Mouse (Mus musculus) layer of hippocampus, adult 11-12 months (tissue): ENCODE results near the gene Sept3.

Experiments
- DNase-seq: peaks from one replicate; pipeline ENCODE4 v3.0.0; 2022; ENCODE audit warnings: low spot score

The Sept3 gene

DNA sequence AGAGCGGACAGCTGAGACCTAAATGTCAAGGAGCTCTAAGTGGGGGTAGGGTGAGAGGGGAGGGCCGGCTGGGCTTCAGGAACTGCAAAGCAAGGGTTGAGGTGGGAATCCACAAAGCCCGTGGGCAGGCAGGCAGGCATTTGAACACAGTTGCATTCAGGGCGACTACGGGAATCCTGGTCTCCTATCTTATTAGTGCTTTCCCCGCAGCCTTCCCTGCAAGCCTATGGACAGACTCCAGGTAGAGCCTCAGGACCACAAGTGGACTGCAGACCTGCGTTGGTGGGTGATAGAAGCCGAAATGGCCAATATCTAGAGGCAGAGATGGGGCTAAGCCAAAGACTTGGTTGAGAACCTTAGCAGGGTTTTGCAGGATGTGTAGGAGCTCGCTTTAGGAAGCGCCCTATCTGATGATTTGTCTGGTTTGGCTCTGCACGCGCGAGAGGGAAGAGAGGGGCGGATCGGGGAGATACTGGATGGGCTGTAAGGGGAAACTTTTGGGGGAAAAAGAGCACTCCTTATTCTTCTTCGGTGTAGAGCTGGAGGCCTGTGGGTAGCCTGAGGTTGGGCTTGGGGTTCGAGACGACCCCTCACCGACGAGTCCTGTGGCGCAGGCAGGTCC lies 65.8 kb downstream of the Sept3 start:
- DNase-seq: no peak

DNA sequence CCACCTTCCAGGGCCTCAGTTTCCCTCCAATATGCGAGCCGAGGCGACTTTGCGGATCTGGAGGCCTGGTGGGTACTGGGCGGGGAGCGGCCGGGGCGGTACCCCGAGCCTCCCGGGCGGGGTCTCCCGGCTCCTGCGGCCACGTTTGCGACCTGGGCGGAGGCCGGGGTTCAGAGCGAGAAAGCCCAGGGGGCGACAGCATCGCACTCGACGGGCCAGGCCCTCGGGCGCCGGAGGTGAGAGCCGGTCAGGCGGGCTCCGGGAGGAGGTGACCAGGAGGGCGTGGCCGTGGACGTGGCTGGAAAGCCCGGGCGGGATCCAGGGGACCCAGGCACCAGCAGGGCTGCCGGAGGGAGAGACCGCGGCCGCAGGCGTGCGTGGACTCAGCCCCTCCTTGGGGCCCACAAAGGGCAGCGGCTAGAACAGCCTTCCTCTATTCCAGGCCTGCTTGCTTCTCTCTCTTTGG lies 66.4 kb downstream of the Sept3 start:
- no peak for DNase-seq

DNA sequence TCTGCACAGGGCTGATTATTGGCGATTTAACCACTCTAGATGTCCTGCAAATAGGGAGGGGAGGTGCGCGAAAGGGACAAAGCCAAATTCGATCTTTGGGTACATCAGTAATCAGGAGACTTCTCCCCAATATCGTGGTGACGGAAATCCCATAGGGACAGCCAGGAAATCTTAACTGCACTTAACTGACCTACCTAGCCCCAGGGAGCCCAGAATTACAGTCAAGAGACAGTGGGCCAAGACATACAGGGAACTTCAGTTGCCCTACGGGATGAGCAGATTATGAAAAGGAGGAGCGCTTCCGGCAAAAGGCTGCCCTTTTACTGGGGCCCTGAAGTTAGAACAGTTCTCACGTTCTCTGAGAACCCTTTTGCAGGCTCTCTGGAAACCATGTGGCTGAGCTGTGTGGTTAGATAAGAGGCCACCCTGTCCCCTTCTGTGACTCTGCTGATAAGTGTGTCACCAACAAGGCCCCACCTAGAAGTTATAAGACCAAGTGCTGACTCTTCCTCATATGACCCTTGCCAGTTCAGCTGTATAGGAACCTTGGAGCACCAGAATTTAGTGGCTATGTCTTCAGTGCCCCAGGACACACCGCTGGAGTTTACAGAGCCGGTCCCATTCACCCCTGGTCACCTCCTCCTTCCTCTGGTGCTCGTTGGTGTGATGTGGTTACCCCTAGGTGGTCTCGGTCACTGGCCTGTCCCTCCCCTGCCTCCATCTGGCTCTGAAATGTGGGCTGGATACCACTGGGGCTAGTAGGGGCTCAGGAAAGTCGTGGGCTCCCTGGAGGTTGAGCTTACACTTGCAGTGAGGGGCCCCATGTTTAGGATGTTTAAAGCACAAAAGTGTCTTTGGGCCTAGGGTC lies 67.2 kb downstream of the Sept3 start:
- DNase-seq: no peak

DNA sequence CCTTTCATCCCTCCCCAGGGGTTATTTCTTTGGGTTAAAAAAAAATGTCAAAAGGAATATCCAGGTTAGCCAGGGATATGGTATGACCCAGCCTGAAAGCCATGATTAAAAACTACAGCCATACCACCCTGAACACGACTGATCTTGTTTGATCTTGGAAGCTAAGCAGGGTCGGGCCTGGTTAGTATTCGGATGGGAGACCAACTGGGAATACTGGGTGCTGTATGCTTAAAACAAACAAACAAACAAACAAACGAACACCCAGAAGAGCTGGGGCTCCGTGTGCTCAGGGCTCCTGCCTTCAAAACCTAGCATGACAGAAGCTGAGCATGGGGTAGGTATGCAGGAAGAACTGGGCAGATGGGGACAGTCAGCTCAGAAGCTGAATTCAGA lies 67.8 kb downstream of the Sept3 start:
- DNase-seq: no peak

DNA sequence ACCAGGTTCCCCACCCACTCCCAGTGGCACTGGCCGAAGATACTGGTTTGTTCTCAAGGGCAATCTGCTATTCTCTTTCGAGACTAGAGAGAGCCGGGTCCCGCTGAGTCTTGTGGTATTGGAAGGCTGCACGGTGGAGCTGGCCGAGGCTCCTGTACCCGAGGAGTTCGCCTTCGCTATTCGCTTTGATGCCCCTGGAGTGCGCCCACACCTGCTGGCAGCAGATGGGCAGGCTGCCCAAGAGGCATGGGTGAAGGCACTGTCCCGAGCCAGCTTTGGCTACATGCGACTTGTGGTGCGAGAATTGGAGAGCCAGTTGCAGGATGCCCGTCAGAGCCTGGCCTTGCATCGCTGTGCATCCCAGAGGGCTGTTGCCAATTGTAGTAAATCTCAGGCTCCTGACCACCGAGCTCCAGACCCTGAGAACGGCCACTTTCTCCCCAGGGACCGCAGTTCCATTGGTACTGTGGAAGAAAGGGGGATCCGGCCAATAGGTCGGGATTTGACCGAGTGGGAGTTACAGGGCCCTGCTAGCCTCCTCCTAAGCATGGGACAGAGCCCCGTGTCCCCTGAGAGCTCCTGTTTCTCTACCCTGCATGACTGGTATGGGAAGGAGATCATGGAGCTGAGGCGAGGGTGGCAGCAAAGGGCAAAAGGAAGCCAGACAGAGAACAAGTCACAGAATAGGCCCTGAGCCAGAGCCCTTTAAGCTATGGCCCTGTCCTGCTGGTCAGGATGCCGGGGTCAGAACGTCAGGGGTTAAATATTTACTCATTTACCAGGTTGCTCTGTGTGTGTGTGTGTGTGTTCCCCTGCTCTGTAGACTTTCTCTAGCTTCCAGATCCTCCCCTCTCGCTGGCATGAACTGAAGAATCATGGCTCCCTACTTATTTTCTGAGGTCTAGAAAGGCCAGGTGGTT lies 68.9 kb downstream of the Sept3 start:
- DNase-seq: no peak
